Mouse (Mus musculus) hindbrain, embryonic 10.5 days (tissue): ENCODE measurements around the gene Litaf. TPM values are rescaled to one million over a fixed set of nuclear protein-coding genes. Genes with fewer than 3 reads are reported as not detected.
A peak's percentile ranks its signal among the peaks of the same experiment; 100 is the strongest.

ENCODE experiments used
- DNase-seq: peaks from one replicate; pipeline ENCODE4 v3.0.0-alpha.2; 2017; ENCODE audit warnings: low spot score
- H3K27ac ChIP-seq: fragments of 300-500 bp; sonication (generic); 2 replicates; pipeline ENCODE4 v1.5.1; 2016; ENCODE audit warnings: mild to moderate bottlenecking, moderate library complexity
- H3K27me3 ChIP-seq: fragments of 300-500 bp; sonication (generic); 2 replicates; pipeline ENCODE4 v1.6.1; 2016; ENCODE audit warnings: mild to moderate bottlenecking; ENCODE audit not compliant: poor library complexity, insufficient read depth, severe bottlenecking
- H3K36me3 ChIP-seq: fragments of 300-500 bp; sonication (generic); 2 replicates; pipeline ENCODE4 v1.6.1; 2016; ENCODE audit warnings: mild to moderate bottlenecking, moderate library complexity
- H3K4me1 ChIP-seq: fragments of 300-500 bp; sonication (generic); replicated peaks from 2 replicates; pipeline ENCODE4 v1.6.1; 2016; ENCODE audit warnings: mild to moderate bottlenecking
- H3K4me3 ChIP-seq: fragments of 300-500 bp; sonication (generic); 2 replicates; pipeline ENCODE4 v1.5.1; 2016; ENCODE audit warnings: mild to moderate bottlenecking, moderate library complexity
- H3K9me3 ChIP-seq: fragments of 300-500 bp; sonication (generic); 2 replicates; pipeline ENCODE4 v1.6.1; 2016; ENCODE audit warnings: mild to moderate bottlenecking, moderate library complexity
- WGBS: fragments of 180-500 bp; shearing (Covaris S2); methylation state at CpG from one replicate; pipeline ENCODE4 v1.1.7; 2016; 5-methylcytosine and 5-hydroxymethylcytosine counted together
- polyA plus RNA-seq: library from polyadenylated mRNA; unstranded; fragments of >200 nt; fragmentation: Nextera tagmentation; extraction: Ambion mirVana; gene quantifications from 2 replicates; pipeline ENCODE4 v1.2.1, GENCODE M21; 2016

The Litaf gene
- polyA plus RNA-seq, 1 experiment from 2014 or later = 88.8 TPM

- Histone ChIP-seq H3K9me3 (no peaks in the 10 kb centered on the region), H3K4me3 (no peak overlapping the region), H3K36me3 (no peaks in the 10 kb centered on the region), H3K4me1 (peaks cover 41% of the 10 kb centered on the region), H3K27me3 (no peaks in the 10 kb centered on the region), H3K27ac (peak overlapping the region; percentile 92)
- peak; percentile 80 for DNase-seq
- 15% methylated on average over 5 of the region's 5 CpGs for WGBS
These were observed 129.1 kb downstream of the Litaf start for GRCm38 (mm10) chr16:10936700-10937319.

DNA sequence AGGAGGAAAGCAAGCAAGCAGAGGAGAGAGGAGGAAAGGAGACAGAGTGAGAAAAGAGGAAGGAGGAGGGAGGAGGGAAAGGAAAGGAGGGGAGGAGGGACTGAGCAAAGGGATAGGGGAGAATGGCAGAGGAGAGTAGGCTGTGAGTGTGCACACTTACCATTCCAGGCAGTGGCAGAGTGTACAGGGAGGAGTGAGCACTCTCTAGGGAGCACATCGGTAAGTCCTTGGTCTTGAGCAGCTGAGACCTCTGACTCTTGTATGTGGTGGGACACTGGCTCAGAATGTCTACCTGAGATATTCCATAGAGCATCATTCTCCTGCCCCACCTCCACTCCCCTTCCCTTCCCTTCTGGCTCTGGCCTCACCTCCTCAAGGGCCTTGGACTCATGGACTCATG, 131.9 kb downstream of the Litaf start:
- WGBS = 100% methylated on average over 1 of the region's 1 CpGs
- peaks cover 39% of the 10 kb centered on the region for H3K4me1 ChIP-seq
- DNase-seq = no peak
- no peaks in the 10 kb centered on the region for H3K36me3 ChIP-seq
- H3K27me3 ChIP-seq = no peaks in the 10 kb centered on the region
- peaks cover 16% of the 10 kb centered on the region for H3K9me3 ChIP-seq
- H3K4me3 ChIP-seq = no peak overlapping the region
- peak overlapping the region; percentile 75 for H3K27ac ChIP-seq

DNA sequence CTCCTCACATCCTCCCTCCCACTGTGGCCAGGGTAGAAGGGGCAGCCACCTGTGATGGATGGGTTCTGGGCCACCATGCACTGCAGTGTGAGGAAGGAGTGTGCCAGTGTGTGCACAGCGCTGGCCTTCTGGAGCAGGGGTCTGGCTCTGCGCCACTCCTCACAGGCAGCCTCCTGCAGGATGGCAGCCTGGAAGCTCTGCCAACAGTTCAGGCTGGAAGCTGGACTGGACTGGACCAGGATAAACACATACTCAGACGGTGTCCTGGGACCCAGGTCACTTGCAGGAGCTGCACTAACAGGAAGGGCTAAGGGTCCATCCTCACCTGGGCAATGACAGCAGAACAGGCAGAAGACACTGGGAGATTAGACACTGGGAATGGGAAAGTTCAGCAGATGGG, 132.6 kb downstream of the Litaf start:
- Histone ChIP-seq H3K4me1 (peaks cover 39% of the 10 kb centered on the region), H3K9me3 (peaks cover 16% of the 10 kb centered on the region), H3K27me3 (no peaks in the 10 kb centered on the region), H3K36me3 (no peaks in the 10 kb centered on the region), H3K27ac (peak overlapping the region; percentile 75), H3K4me3 (no peak overlapping the region)
- DNase-seq = no peak
- 87% methylated on average over 3 of the region's 3 CpGs for WGBS

GRCm38 (mm10) chr16:10927026-10927425, 138.9 kb downstream of the Litaf start:
- Histone ChIP-seq H3K27ac (no peak overlapping the region), H3K36me3 (no peaks in the 10 kb centered on the region), H3K27me3 (no peaks in the 10 kb centered on the region), H3K4me3 (no peak overlapping the region), H3K9me3 (peaks cover 16% of the 10 kb centered on the region), H3K4me1 (peaks cover 16% of the 10 kb centered on the region)
- DNase-seq = no peak
- 97% methylated on average over 1 of the region's 1 CpGs for WGBS

- Histone ChIP-seq H3K36me3 (no peaks in the 10 kb centered on the region), H3K9me3 (peaks cover 12% of the 10 kb centered on the region), H3K27ac (peak overlapping the region; percentile 68), H3K4me3 (no peak overlapping the region), H3K27me3 (no peaks in the 10 kb centered on the region), H3K4me1 (peaks cover 16% of the 10 kb centered on the region)
- no peak for DNase-seq
- WGBS = 67% methylated on average over 7 of the region's 7 CpGs
These were observed 140.3 kb downstream of the Litaf start for GRCm38 (mm10) chr16:10925591-10926180.

DNA sequence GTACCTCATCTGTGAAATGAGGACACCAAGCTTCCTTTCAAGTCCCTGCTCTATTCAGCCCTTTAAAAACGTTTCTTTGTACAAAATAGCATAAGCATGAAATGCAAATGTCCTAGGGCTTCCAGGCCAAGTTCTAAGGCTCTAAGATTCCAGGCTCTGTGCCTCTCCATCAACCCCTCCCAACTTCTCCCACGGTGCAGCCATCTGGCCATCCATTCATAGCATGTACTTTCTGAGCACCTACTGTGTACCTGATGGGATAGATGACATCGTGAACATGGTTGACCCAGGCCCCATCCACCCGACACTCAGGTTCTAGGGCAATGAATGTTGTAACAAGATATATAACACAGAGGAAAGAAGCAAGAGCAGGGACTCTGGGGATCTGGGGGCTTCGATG, 142.4 kb downstream of the Litaf start:
- 75% methylated on average over 5 of the region's 5 CpGs for WGBS
- Histone ChIP-seq H3K9me3 (no peaks in the 10 kb centered on the region), H3K4me1 (peaks cover 15% of the 10 kb centered on the region), H3K4me3 (no peak overlapping the region), H3K27me3 (no peaks in the 10 kb centered on the region), H3K27ac (0 out of 2 replicates have a peak overlapping the region, but pooled peaks have one; percentile 45), H3K36me3 (no peaks in the 10 kb centered on the region)
- no peak for DNase-seq

DNA sequence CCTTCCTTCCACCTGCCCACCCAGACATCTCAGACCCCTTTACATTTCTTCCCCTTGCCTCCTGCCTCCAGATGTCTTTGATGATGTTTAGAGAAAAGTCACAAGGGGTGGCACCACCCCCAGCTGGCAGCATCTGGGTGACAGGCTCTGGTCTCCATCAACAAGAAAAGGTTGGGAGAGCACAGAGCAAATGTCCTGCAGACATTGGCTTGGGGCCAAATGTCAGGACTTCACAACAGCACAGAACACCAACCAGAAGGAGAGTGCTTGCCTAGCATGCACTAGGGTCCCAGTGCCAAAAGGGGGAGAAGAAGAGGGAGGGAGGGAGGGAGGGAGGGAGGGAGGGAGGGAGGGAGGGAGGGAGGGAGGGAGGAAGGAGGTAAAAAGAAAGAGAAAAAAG, 146.1 kb downstream of the Litaf start:
- no peak overlapping the region for H3K4me3 ChIP-seq
- no peaks in the 10 kb centered on the region for H3K27me3 ChIP-seq
- peaks cover 11% of the 10 kb centered on the region for H3K4me1 ChIP-seq
- H3K36me3 ChIP-seq = no peaks in the 10 kb centered on the region
- DNase-seq = no peak
- no peaks in the 10 kb centered on the region for H3K9me3 ChIP-seq
- H3K27ac ChIP-seq = peak overlapping the region; percentile 45; the same call in 1 of the 2 replicates

- Histone ChIP-seq H3K9me3 (no peaks in the 10 kb centered on the region), H3K4me3 (no peak overlapping the region), H3K4me1 (peaks cover 3% of the 10 kb centered on the region; the same call in 1 of the 2 replicates), H3K27me3 (no peaks in the 10 kb centered on the region), H3K36me3 (no peaks in the 10 kb centered on the region), H3K27ac (no peak overlapping the region)
- 72% methylated on average over 3 of the region's 3 CpGs for WGBS
- no peak for DNase-seq
These were observed 149.7 kb downstream of the Litaf start for GRCm38 (mm10) chr16:10916271-10916670.

DNA sequence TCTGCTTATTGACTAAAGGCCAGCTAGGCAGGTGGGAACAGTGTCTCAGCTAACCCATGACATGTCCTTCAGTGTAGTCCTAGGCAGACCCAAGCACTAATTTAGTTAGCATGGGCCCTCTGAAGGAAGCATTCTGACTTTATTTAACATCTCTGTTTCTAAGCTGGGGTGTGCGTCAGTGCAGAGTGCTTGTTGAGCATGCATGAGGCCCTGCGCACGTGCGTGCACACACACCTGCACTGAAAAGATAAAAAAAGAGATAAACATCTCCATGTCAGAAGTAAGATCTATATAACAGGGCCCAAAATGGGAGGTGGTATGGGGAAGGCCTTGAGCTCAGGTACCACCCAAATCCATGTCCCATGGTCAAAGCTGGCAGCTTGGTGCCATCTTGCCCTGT, 150.9 kb downstream of the Litaf start:
- Histone ChIP-seq H3K27ac (no peak overlapping the region), H3K36me3 (no peaks in the 10 kb centered on the region), H3K4me1 (peaks cover 3% of the 10 kb centered on the region; the same call in 1 of the 2 replicates), H3K27me3 (no peaks in the 10 kb centered on the region), H3K9me3 (no peaks in the 10 kb centered on the region), H3K4me3 (no peak overlapping the region)
- WGBS = 95% methylated on average over 4 of the region's 4 CpGs
- DNase-seq = no peak

DNA sequence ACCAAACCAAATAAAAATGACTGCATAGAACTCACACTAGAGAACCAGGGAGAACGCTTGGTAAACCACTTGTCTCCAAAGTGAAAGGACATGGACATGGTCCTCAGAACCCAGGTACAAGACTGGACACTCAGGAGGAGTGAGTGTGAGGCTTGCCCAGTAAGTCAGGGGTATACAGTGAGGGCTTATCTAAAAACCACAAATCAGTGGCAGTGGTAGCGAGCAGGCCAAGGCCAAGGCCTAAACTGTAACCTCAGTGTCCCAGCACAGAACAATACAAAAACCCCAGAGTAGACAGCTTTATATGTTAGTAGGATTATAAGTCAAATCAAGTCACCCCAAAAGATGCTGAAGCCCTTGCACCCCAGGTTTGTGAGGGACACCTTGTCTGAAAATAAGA, 154.9 kb downstream of the Litaf start:
- Histone ChIP-seq H3K4me3 (no peak overlapping the region), H3K9me3 (no peaks in the 10 kb centered on the region), H3K27me3 (no peaks in the 10 kb centered on the region), H3K27ac (no peak overlapping the region; the same call in 1 of the 2 replicates), H3K36me3 (no peaks in the 10 kb centered on the region), H3K4me1 (no peaks in the 10 kb centered on the region)
- DNase-seq = no peak
- whole genome bisulfite sequencing = 92% methylated on average over 2 of the region's 2 CpGs

- Histone ChIP-seq H3K4me3 (no peak overlapping the region), H3K4me1 (peaks cover 4% of the 10 kb centered on the region), H3K27ac (peak overlapping the region; percentile 45), H3K27me3 (no peaks in the 10 kb centered on the region), H3K36me3 (no peaks in the 10 kb centered on the region), H3K9me3 (no peaks in the 10 kb centered on the region)
- 84% methylated on average over 7 of the region's 7 CpGs for WGBS
- DNase-seq = no peak
These were observed 155.4 kb downstream of the Litaf start for GRCm38 (mm10) chr16:10910541-10910940.
